Mouse (Mus musculus) heart, postnatal 0 days (tissue): ENCODE results near the gene Osbpl6. TPM values are rescaled to one million over a fixed set of nuclear protein-coding genes. Genes with fewer than 3 reads are reported as not detected.

Source experiments
- ATAC-seq: fragments of 200-750 bp; cut with Nextera tagmentation; 2 replicates; pipeline ENCODE4 v1.8.0; 2017; ENCODE audit warnings: low read depth, moderate number of reproducible peaks, moderate library complexity; ENCODE audit not compliant: insufficient read depth
- DNase-seq: peaks from one replicate; pipeline ENCODE4 v3.0.0-alpha.2; 2016; ENCODE audit warnings: low spot score
- H3K27ac ChIP-seq: fragments of 300-500 bp; sonication (generic); 2 replicates; pipeline ENCODE4 v1.5.1; 2014; ENCODE audit warnings: low read depth, mild to moderate bottlenecking
- H3K27me3 ChIP-seq: fragments of 300-500 bp; sonication (generic); 2 replicates; pipeline ENCODE4 v1.6.1; 2014; ENCODE audit warnings: low read length, mixed read lengths; ENCODE audit not compliant: control insufficient read depth, insufficient read depth
- H3K36me3 ChIP-seq: fragments of 300-500 bp; sonication (generic); replicated peaks from 2 replicates; pipeline ENCODE4 v1.6.1; 2014; ENCODE audit warnings: low read length, mixed read lengths; ENCODE audit not compliant: control insufficient read depth, insufficient read depth
- H3K4me1 ChIP-seq: fragments of 300-500 bp; sonication (generic); 2 replicates; pipeline ENCODE4 v1.6.1; 2014; ENCODE audit warnings: antibody characterized with exemption; ENCODE audit not compliant: control insufficient read depth, insufficient read depth
- H3K4me2 ChIP-seq: fragments of 300-500 bp; sonication (generic); 2 replicates; pipeline ENCODE4 v1.6.1; 2014; ENCODE audit warnings: low read depth, mild to moderate bottlenecking, low read length, moderate library complexity
- H3K4me3 ChIP-seq: fragments of 300-500 bp; sonication (generic); 2 replicates; pipeline ENCODE4 v1.5.1; 2014; ENCODE audit warnings: low read depth, low read length
- H3K9ac ChIP-seq: fragments of 300-500 bp; sonication (generic); replicated peaks from 2 replicates; pipeline ENCODE4 v1.6.1; 2014; ENCODE audit warnings: low read depth, low read length, mixed read lengths
- H3K9me3 ChIP-seq: fragments of 300-500 bp; sonication (generic); replicated peaks from 2 replicates; pipeline ENCODE4 v1.6.1; 2016; ENCODE audit warnings: low read length; ENCODE audit not compliant: control insufficient read depth
- CTCF ChIP-seq: IDR thresholded peaks from 2 replicates; pipeline ENCODE4 v1.5.1; 2016; ENCODE audit warnings: antibody characterized with exemption, control low read depth, low read depth
- EP300 ChIP-seq: IDR thresholded peaks from 2 replicates; pipeline ENCODE4 v1.6.1; 2016; ENCODE audit warnings: antibody characterized with exemption, low read depth
- WGBS: fragments of 180-500 bp; shearing (Covaris S2); extraction: QIAGEN DNeasy Blood & Tissue Kit; methylation state at CpG from one replicate; pipeline ENCODE4 v1.1.7; 2014; 5-methylcytosine and 5-hydroxymethylcytosine counted together
- polyA plus RNA-seq: library from polyadenylated mRNA; unstranded; fragments of >200 nt; fragmentation: Nextera tagmentation; extraction: Ambion mirVana; gene quantifications from 2 replicates; pipeline ENCODE4 v1.2.1, GENCODE M21; 2015
- total RNA-seq: library from RNA; depleted of rRNA; stranded (reverse); fragments of >200 nt; gene quantifications from 2 replicates; pipeline ENCODE4 v1.2.3, GENCODE M21; 2014; ENCODE audit warnings: low replicate concordance

The Osbpl6 gene
- total and polyA plus RNA-seq, 2 experiments from 2014 or later = 3.3 to 5.0 TPM

GRCm38 (mm10) chr2:76368861-76369660 lies 37.2 kb upstream of the Osbpl6 start:
- Histone ChIP-seq H3K4me3 (no peak overlapping the region), H3K4me1 (peaks cover 14% of the 10 kb centered on the region), H3K27me3 (no peaks in the 10 kb centered on the region), H3K4me2 (no peak overlapping the region), H3K36me3 (peaks cover 10% of the 10 kb centered on the region), H3K27ac (no peak overlapping the region), H3K9ac (no peak overlapping the region), H3K9me3 (no peaks in the 10 kb centered on the region)
- 66% methylated on average over 13 of the region's 13 CpGs for WGBS
- no peak for TF ChIP-seq EP300
- DNase-seq = no peak
- ATAC-seq = no peak

GRCm38 (mm10) chr2:76369821-76370655 lies 36.3 kb upstream of the Osbpl6 start, which contains the start of gene Rbm45:
TSS of gene Rbm45 (plus strand) at chr2:76369984.
- H3K36me3 ChIP-seq = peaks cover 17% of the 10 kb centered on the region
- H3K9me3 ChIP-seq = no peaks in the 10 kb centered on the region
- under 1% methylated on average over 61 of the region's 61 CpGs for WGBS
- H3K4me3 ChIP-seq = peak within 1 kb of the TSS; percentile 69
- peak within 1 kb of the TSS; percentile 58 for H3K27ac ChIP-seq
- peaks cover 14% of the 10 kb centered on the region for H3K4me1 ChIP-seq
- H3K9ac ChIP-seq = peak within 1 kb of the TSS; percentile 62
- H3K4me2 ChIP-seq = peak within 1 kb of the TSS; percentile 90
- DNase-seq (peak; percentile 72), ATAC-seq (peak; percentile 80)
- H3K27me3 ChIP-seq = no peaks in the 10 kb centered on the region
- TF ChIP-seq CTCF (peak; percentile 82), EP300 (no peak)

GRCm38 (mm10) chr2:76370656-76370922 lies 35.7 kb upstream of the Osbpl6 start:
- DNase-seq (no peak), ATAC-seq (peak; percentile 28; the same call in 1 of the 2 replicates)
- Histone ChIP-seq H3K36me3 (peaks cover 22% of the 10 kb centered on the region), H3K27me3 (no peaks in the 10 kb centered on the region), H3K4me2 (peak overlapping the region; percentile 90), H3K4me3 (peak overlapping the region; percentile 69), H3K27ac (peak overlapping the region; percentile 58), H3K9ac (peak overlapping the region; percentile 62), H3K9me3 (no peaks in the 10 kb centered on the region), H3K4me1 (peaks cover 14% of the 10 kb centered on the region)
- TF ChIP-seq CTCF (no peak), EP300 (no peak)
- WGBS = 2% methylated on average over 7 of the region's 7 CpGs

- TF ChIP-seq CTCF (no peak), EP300 (no peak)
- Histone ChIP-seq H3K4me1 (peaks cover 14% of the 10 kb centered on the region), H3K27me3 (no peaks in the 10 kb centered on the region), H3K9me3 (no peaks in the 10 kb centered on the region), H3K4me3 (no peak overlapping the region), H3K36me3 (peaks cover 36% of the 10 kb centered on the region), H3K27ac (peak overlapping the region; percentile 77), H3K9ac (no peak overlapping the region), H3K4me2 (peak overlapping the region; percentile 90)
- DNase-seq (peak; percentile 77), ATAC-seq (peak; percentile 87)
- WGBS = 26% methylated on average over 4 of the region's 4 CpGs
Measured at GRCm38 (mm10) chr2:76372244-76372643, 34.1 kb upstream of the Osbpl6 start.

- Histone ChIP-seq H3K4me3 (no peak overlapping the region), H3K9me3 (no peaks in the 10 kb centered on the region), H3K9ac (no peak overlapping the region), H3K4me1 (peaks cover 14% of the 10 kb centered on the region), H3K27me3 (no peaks in the 10 kb centered on the region), H3K27ac (no peak overlapping the region), H3K36me3 (peaks cover 59% of the 10 kb centered on the region), H3K4me2 (no peak overlapping the region)
- 87% methylated on average over 6 of the region's 6 CpGs for WGBS
- no peak for DNase-seq
- no peak for ATAC-seq
- TF ChIP-seq CTCF (no peak), EP300 (no peak)
Measured at GRCm38 (mm10) chr2:76374544-76375206, 31.6 kb upstream of the Osbpl6 start.
